Mouse (Mus musculus): ENCODE measurements at regions not wholly inside any gene's neighbourhood (a gene's known extent, or its start where the extent isn't known, plus 50 kb on each side); places are given as distances from the start of the nearest gene placed in this dataset.

- TF ChIP-seq GATA4 (IDR thresholded peaks at IDR 0.05; ENCODE audit: insufficient replicate concordance, low read length): no peak
These were observed 564.2 kb upstream of the Gm19410 start for GRCm38 (mm10) chr8:35201416-35201815.

DNA sequence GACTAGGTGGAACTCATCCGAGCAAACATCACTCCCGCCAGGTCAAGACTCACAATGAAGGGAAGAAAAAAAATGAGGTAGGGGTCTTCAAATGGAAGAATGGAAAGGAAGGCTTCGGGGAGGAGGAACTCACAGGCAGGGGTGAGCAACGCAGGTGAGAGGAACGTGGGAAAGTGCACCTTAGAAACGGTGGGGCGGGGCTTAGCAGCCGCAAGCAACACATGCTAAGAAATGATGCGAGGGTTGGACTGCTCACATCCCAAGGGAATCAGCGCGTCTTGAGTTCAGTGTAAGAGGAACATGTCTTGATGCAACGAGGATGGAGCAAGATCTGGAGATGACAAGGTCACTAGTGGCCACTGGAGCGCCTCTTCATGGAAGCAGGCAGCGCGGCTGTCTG, 560.6 kb upstream of the Gm19410 start:
- no peak for TF ChIP-seq GATA4 (IDR thresholded peaks at IDR 0.05; ENCODE audit: insufficient replicate concordance, low read length)

DNA sequence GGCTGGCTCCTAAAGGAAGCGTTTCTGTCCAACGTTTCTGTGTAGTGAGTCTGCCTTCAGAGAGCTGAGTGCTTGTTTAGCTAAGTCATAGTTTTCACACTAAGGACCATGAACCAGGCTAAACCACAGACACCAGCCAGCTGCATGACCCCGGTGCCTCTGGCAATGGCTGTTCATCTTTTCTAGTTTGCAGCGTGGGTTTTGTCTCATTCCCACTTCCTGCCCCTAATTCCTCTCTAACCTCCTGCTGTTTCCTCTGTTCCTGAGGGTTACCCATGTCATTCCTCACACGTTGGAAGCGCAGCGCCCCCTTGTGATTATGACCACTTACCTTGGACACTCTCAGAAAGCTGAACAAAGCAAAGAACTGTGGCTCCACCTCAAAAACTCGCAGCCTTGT, 560.1 kb upstream of the Gm19410 start:
- TF ChIP-seq GATA4 (IDR thresholded peaks at IDR 0.05; ENCODE audit: insufficient replicate concordance, low read length): no peak

DNA sequence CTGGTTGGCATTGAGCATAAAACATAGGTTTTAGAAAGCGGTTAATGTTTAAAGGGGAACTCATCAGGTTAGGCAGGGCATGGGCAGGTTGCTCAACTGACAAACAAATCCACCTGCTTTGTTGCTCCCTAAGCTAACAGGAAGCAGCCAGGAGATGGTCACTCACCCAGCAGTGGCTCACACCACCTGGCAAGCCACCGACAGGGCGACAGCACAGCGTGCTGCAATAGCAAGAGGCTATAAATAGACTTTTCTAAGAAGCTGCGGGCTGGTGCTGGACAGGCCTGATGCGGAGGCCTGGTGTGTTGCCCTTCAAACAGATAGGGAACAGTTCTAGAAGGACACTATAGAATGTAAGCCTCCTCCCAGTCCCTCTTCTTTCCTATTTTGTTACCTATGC, 559.3 kb upstream of the Gm19410 start:
- no peak for TF ChIP-seq GATA4 (IDR thresholded peaks at IDR 0.05; ENCODE audit: insufficient replicate concordance, low read length)

DNA sequence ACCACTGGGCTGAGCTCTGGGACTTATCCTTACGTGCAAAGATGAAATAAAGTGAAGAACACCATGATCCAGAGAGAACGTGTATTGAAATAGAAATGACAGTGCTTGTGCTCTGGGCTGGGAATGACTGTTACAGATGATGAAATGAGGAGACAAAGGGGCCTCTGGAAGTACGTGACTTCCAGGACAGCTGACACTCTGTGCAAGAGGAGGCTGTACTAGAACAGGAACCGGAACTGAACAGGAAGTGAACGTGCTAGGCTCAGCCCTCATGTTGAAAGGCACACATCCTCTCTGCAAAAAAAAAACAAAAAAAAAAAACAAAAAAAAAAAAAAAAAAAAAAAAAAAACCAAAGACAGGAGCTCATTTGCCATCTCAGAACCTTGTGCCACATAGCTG, 557.2 kb upstream of the Gm19410 start:
- no peak for TF ChIP-seq GATA4 (IDR thresholded peaks at IDR 0.05; ENCODE audit: insufficient replicate concordance, low read length)

GRCm38 (mm10) chr8:35211506-35212452, 553.8 kb upstream of the Gm19410 start:
- peak; percentile 98 for TF ChIP-seq GATA4 (IDR thresholded peaks at IDR 0.05; ENCODE audit: insufficient replicate concordance, low read length)

DNA sequence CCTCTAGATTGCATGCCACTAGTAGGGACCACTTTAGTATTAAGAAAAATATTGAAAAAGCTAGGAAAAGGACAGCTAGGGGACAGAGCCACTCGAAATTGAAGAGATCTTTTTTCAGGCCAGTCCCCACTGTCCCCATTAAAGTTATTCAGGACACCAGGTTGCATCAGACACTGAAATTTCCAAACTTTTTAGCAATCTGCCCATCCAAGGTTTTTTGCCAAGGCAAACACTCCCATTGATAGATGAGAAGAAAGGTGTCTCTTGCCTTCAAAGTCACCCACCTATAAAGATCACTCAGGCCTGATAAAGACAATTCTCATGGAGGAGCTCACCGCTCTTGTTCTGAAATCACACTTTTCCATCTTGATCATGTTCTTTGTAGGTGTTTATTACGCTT, 552.1 kb upstream of the Gm19410 start:
- TF ChIP-seq GATA4 (IDR thresholded peaks at IDR 0.05; ENCODE audit: insufficient replicate concordance, low read length): peak; percentile 44; the same call in 1 of the 2 replicates

- no peak for TF ChIP-seq GATA4 (IDR thresholded peaks at IDR 0.05; ENCODE audit: insufficient replicate concordance, low read length)
These were observed 548.0 kb upstream of the Gm19410 start for GRCm38 (mm10) chr8:35217604-35218003.

- TF ChIP-seq GATA4 (IDR thresholded peaks at IDR 0.05; ENCODE audit: insufficient replicate concordance, low read length): no peak
These were observed 547.3 kb upstream of the Gm19410 start for GRCm38 (mm10) chr8:35218327-35218726.

DNA sequence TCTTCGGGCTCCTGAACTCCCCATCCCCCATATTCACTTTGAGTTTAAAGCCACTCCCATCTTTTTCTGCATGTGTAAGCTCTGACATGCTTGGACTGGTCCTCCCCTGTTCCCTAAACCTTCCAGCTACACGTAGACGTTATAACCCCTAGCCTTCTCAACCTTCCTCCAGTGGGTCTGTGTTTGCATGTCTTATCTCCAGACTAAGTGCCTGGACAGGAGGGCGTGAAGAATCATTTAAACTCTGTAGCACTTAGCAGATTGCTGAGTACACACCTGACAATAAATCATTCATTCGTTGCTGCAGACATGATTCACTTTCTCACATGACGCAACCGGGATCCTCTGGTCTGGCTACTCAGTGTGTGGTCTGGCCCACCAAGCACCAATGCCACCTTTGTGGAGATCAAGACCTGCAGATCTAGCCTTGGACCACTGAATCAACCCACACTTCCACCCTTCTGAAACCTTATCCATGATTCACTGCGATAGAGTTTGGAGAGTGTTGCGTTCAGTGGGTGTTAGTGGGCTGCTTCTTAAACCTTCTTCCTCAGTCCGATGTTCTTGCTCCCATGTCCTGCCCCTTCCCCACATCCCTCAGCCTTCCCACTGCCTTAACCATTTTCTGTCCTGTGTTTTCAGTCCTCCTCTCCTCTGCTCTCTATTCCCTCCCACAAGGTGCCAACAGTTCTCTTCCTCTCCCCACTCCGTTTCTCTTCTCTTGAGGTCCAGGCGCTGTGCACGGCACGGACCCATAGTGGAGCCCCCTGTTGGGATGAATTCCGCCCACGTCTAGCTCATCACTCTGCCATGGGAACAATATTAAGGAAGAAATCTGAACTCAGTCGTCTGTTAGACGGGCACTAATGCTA, 541.3 kb upstream of the Gm19410 start:
- no peak for TF ChIP-seq GATA4 (IDR thresholded peaks at IDR 0.05; ENCODE audit: insufficient replicate concordance, low read length)

DNA sequence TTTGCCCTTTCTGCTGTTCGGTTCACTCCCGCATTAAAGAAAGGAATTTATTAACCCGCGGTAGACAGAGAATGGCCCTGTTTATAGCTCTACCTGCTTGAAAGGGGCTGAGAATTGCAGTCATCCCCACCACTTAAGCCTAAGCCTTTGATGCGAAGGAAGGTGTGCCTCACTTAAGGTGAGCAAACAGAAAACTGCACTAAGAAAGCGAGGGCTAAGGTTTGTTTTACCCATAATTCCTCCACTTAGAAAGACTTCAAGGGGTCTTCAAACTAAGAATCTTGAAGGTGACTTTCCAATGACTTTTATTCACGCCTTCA, 540.7 kb upstream of the Gm19410 start:
- no peak for TF ChIP-seq GATA4 (IDR thresholded peaks at IDR 0.05; ENCODE audit: insufficient replicate concordance, low read length)

DNA sequence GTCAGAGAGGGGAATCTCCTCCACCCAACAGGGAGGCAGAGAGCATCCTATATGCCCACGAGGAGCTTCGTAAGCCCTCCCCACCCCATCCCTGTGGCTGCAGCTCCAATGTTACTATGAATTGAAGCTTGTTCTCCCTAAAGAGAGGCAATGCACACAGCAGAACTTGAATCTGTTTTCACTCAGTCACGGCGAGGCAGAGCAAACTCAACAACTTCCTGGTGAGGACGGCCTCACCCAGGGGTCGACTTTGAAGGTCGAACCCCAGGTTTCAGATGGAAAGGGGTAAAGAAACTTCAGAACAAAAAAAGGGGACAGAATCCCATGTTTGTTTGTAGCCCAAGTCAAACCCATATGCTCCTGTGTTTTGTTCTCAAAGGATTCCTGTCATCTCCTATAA, 538.5 kb upstream of the Gm19410 start:
- no peak for TF ChIP-seq GATA4 (IDR thresholded peaks at IDR 0.05; ENCODE audit: insufficient replicate concordance, low read length)

DNA sequence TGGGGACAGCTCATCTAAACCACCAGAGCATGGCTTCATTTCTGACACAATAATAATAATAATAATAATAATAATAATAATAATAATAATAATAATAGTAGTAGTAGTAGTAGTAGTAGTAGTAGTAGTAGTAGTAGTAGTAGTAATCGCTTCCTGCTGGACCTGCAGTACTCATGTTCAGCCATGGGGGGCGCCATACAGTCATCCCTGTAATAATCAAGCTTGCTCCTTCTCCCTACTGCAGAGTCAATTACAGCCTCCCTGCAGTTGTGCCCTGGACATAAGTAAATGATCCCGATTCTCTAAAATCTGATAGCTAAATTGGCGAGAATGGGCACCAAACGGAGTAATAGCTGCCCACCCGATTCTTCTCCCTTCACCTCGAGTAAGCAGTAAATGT, 537.1 kb upstream of the Gm19410 start:
- no peak for TF ChIP-seq GATA4 (IDR thresholded peaks at IDR 0.05; ENCODE audit: insufficient replicate concordance, low read length)

GRCm38 (mm10) chr8:35233520-35234186, 531.9 kb upstream of the Gm19410 start:
- TF ChIP-seq GATA4 (IDR thresholded peaks at IDR 0.05; ENCODE audit: insufficient replicate concordance, low read length): no peak

DNA sequence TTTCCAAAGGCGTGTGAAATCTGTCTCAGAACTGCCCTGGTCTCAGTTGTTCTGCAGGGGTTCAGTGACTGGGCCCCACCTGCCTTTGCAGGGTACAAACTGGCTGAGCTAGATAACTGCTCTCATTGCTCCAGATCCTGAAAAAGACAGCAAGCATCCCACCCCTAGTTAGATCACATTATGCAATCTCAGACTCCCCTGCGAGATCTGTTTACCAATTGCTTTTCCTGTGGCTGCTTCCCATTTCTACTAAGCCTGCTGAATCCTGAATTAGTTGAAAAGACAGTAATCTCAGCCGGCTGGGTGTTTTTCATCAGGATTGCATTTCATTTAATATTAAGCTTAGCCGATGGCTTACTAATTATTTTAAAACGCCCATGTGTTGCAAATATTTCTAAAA, 531.2 kb upstream of the Gm19410 start:
- no peak for TF ChIP-seq GATA4 (IDR thresholded peaks at IDR 0.05; ENCODE audit: insufficient replicate concordance, low read length)

Data from liver, adult (tissue).